Mouse (Mus musculus) left cerebral cortex, postnatal 10 days (tissue): ENCODE results near the gene A430078G23Rik. TPM values are rescaled to one million over a fixed set of nuclear protein-coding genes. Genes with fewer than 3 reads are reported as not detected.
"Not testable (repeated sequence)": the region's sequence is repeated elsewhere in the genome, so short reads cannot be mapped to it uniquely, and the experiment has no call there.

Experiments used
- DNase-seq, 2 experiments: peaks; one replicate each; pipeline ENCODE4 v3.0.0; 2021 to 2022; ENCODE audit warnings: low spot score in 2 of 2, mixed read lengths in 1 of 2; ENCODE audit errors: extremely low spot score in 1 of 2
- intact Hi-C: fragments of 180-260 bp; cut with DNase I; formaldehyde crosslinking; loops from one replicate; pipeline ENCODE4 v1.15.1; 2025
- total RNA-seq, 2 experiments: library from RNA; stranded (reverse); gene quantifications; 2 replicates each; pipeline ENCODE4 v1.2.3; 2021

The A430078G23Rik gene
- not detected for total RNA-seq

- DNase-seq = no peak
- intact Hi-C loops = no loop called here
Observed at GRCm38 (mm10) chr8:3353189-3353810, at the start of gene A430078G23Rik. A430078G23Rik (plus strand) TSS chr8:3353415.

DNA sequence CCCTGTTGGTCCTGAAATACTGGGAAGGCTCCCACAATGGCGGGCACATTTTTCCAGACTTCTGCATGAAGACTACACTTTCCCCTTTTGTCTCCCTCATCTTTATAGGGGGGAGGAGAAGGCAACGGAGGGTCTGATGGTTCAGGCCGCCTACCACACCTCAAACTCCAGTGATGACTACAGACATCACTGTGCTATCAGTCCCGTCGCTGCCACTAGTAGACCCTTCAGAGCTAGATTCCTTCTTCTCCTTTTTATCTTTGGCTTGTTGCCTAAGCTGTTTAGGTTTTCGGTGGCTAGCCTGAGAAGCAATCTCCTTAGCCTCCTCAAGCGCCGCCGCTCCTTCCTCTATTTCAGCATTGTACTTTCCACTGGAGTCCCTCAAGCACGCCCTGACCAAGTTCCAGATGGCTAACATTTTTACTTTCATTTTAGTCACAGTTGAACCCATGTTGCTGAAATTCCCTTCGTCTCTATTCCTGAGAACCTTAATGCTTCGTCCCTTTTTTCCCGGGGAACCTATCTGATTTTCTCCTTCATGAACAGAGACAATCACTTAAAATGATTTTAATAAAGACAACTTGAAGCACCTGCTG lies 44.9 kb upstream of the A430078G23Rik start:
- intact Hi-C loops, DNase-seq: not testable (repeated sequence)

DNA sequence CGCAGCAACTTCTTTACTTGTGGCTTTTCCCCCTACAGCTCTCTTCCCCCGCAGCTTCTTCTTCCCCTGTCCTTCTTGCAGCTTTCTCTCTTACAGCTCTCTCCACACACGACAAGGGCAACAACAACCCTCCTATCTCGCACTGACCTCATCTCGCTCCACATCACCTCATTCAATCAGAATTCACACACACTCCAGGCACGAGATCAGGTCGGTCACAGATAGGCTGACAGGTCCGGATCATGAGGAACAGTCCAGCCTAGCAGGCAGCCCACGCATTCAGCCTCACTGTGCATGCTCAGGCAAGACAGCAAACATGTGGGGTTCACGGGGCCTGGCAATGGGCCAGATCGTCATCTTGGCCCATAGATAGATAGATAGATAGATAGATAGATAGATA lies 43.6 kb upstream of the A430078G23Rik start:
- DNase-seq = peak in 1 of 2 experiments; percentile 41
- intact Hi-C loops = no loop called here

GRCm38 (mm10) chr8:3311482-3311881 lies 41.7 kb upstream of the A430078G23Rik start:
- intact Hi-C loops = no loop called here
- DNase-seq = no peak

DNA sequence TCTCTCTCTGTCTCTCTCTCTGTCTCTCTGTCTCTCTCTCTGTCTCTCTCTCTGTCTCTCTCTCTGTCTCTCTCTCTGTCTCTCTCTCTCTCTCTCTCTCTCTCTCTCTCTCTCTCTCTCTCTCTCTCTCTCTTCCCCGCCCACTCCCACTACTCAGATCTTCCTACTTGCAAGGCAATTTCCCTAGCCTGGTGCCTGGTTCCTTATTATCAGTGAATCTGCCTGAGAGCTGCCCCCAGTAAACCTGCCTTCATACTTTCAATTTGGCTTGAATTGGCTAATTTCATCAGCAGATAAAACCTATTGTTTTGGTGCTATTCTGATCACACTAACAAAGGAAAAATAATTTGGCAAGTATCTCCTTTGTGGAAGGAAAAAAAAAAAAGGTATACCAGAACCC lies 39.8 kb upstream of the A430078G23Rik start:
- DNase-seq, intact Hi-C loops: not testable (repeated sequence)

GRCm38 (mm10) chr8:3313843-3314242 lies 39.4 kb upstream of the A430078G23Rik start:
- intact Hi-C loops = no loop called here
- no peak for DNase-seq

DNA sequence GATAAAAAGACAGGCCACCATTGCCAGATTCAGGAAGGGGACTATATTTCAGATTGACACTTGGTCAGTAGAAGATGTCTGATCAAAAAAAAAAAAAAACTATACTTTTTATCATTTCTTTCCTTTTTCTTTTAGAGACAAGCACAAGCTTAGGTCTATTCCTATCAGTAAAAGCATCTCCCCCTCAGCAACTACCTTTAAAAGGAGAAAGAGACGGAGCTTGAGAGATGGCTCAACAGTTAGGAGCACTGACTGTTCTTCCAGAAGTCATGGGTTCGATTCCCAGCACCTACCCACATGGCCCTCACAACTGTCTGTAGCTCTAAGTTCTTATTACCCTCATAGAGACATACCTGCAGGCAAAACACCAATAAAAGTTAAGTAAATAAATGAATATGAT lies 38.9 kb upstream of the A430078G23Rik start:
- intact Hi-C loops = no loop called here

DNA sequence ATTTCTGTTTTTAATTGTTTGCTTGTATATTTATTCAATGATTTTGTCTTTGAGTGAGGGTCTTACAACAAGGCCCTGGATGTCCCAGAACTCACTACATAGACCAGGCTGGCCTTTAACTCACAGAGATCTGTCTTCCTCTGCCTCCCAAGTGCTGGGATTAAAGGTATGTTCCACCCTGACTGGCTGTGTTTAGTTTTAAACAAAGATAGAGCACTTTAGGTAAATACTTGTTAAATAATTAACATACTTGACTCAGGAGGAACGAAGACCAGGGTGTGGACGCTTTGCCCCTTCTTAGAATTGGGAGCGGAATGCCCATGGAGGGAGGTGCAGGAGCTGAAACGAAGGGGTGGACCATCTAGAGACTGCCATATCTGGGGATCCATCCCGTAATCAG lies 36.6 kb upstream of the A430078G23Rik start:
- intact Hi-C loops = no loop called here
- no peak for DNase-seq

More for the DNA sequence above, 38.9 kb upstream of the A430078G23Rik start:
- no peak for DNase-seq

DNA sequence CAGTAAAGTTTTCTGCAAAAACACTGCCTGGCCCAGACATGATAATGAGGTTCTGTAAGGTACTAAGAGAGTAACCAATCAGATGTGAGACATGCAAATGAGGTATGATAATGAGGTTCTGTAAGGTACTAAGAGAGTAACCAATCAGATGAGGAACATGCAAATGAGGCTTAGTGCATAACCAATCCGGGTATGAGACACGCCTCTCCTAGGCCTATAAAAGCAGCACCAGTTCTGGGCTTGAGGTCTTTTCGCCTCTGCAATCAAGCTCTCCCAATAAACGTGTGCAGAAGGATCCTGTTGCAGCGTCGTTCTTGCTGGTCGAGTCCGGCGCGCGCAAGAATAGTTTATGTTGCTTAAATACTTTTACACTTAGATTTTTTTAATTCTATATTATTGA lies 33.9 kb upstream of the A430078G23Rik start:
- intact Hi-C loops = not testable (repeated sequence)

DNA sequence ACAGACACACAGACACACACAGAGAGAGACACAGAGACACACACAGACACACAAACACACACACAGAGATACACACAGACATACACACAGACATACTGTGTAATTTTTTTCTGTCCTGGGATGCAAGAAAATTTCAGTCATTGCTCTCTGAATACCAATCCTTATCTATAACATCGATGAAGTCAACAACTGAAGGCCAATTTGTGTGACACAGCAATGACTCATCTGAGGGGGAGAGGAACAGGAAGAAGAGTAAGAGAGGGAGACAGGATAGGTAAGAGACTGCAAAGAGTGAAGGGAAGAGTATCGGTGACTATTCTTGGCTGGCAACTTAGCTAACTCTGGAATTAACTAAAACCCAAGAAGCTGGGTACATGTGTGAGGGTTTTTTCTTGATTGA lies 29.0 kb upstream of the A430078G23Rik start:
- intact Hi-C loops = no loop called here
- DNase-seq = no peak

More for the DNA sequence above, 33.9 kb upstream of the A430078G23Rik start:
- DNase-seq = not testable (repeated sequence)

DNA sequence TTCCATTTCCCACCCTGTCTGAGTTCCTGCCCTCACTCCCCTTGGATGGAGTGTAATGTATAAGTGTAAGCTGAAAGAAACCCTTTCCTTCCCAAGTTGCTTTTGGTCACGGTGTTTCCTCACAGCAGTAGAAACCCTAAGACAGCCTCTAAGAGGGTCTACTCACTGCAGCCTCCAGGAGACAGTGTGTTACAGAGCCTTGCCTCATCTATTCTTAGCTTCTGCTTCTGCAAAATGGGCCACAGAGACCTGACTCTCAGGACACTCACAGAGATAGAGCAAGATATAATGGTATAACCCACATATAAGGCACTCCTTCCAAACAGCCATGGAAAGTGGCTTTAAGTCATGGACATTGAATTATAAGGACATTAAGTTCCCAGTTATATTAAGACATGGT lies 26.2 kb upstream of the A430078G23Rik start:
- intact Hi-C loops = no loop called here
- no peak for DNase-seq

DNA sequence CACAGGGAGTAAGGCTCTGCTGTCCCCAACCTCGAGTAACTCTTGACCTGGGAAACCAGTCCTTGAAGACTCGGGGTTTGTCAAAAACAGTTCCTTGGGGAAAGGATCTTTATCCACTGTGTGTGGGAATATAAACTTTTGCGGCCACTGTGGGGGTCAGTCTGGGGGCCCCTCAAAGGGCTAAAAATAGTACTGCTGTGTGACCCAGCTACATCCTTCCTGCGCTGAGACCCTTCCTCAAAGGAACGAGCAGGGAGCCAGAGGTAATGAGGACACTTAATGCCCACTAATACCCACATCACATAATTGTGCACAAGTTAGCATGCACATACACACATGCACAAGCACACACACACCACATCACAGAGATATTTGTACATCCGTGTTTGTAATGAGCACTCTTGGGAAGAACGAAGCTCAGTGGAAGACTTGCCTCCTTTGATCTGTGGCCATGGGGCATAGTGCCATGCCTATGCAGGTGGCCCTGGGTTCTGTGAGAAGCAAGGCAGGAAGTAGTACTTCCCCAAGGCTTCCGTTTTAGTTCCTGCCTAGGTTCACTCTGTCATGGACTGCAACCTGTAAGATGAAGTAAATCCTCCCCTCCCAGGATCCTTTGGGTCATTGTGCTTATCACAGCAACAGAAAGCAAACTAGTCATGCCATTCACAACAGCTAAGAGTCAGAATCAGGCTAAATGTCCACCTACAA lies 25.5 kb upstream of the A430078G23Rik start:
- intact Hi-C loops = no loop called here
- DNase-seq = peak in 1 of 2 experiments; percentile 53

- peak in 1 of 2 experiments; percentile 33 for DNase-seq
- intact Hi-C loops = loop anchor here (10.0 kb wide), 1 partner anchor 146 kb away; no protein-coding TSS in a partner anchor
Observed at GRCm38 (mm10) chr8:3330662-3331061, 22.6 kb upstream of the A430078G23Rik start.

GRCm38 (mm10) chr8:3331692-3332091 lies 21.5 kb upstream of the A430078G23Rik start:
- intact Hi-C loops = loop anchor here (10.0 kb wide), 1 partner anchor 147 kb away; no protein-coding TSS in a partner anchor
- no peak for DNase-seq

DNA sequence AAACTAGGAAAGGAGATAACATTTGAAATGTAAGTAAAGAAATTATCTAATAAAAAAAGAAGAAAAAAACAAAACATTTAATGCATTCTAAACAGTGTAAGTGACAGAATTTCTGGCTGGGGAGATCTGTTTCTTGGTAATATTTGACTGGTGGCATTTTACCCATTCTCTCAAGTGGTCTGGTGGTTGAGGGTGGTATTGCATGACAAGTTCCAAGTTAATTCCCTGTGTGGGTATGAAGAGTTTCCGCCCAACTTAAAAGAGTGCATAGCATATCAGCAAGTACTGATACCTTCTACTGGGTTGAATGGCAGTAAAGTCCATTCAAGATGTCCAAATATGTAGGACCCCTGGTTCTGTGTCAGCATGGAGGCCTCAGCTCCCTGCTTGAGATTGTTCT lies 17.3 kb upstream of the A430078G23Rik start:
- intact Hi-C loops = loop anchor here (10.0 kb wide), 1 partner anchor 151 kb away; no protein-coding TSS in a partner anchor
- no peak for DNase-seq

DNA sequence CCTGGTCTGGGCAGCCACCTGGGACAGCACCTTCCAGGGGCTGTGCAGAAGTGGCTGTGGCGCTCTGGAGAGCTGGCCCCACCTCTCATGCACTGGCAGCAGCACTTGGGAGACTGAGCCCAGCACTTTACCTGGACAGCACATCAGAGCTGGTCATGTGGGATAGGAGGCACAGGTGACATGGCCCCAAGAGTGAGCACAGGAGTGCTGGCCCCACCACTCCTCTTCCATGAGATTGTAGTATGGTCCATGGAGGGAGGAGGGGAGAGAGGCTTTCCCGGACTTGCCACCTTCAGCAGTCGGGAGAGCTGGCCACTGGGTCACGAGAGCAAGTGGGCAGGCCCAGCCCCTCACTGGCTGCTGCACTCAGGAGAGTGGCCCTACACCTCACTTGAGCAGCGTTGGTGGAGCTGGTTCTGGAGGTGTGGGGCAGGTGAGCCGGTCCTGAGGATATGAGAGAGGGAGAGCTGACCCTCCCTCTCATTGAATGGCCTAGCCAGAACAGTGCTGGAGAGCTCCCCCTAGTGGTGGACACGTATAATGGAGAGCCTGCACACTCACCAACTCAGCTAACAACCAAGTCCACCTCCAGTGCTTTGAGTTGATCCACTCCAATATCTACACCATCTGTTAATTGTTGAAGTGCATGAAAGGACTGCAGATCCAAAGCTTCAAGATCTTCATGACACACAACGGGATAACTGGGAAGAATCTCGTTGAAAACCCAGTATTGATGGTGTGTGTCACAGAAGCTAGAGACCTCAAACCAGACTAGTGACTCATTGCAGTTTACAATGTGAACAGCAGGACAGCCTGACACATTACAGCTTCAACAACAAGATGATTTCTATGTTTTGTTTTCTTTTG lies 16.3 kb upstream of the A430078G23Rik start:
- peak in 1 of 2 experiments; percentile 60 for DNase-seq
- intact Hi-C loops = loop anchor here (10.0 kb wide), 1 partner anchor 152 kb away; no protein-coding TSS in a partner anchor

DNA sequence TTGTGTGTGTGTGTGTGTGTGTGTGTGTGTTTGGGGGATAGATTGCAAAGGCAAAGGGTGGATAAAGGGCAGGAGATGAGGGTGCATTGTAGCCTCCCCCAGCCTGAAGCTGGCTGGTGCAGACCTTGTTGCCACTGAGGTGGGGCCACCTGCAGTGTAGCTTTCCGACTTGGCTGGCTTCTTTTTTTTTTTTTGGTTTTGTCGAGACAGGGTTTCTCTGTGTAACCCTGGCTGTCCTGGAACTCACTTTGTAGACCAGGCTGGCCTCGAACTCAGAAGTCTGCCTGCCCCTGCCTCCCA lies 15.7 kb upstream of the A430078G23Rik start:
- intact Hi-C loops = loop anchor here (10.0 kb wide), 1 partner anchor 153 kb away; no protein-coding TSS in a partner anchor

GRCm38 (mm10) chr8:3337971-3338370 lies 15.2 kb upstream of the A430078G23Rik start:
- DNase-seq = no peak
- intact Hi-C loops = loop anchor here (10.0 kb wide), 1 partner anchor 153 kb away; no protein-coding TSS in a partner anchor

More for the DNA sequence above, 15.7 kb upstream of the A430078G23Rik start:
- DNase-seq = not testable (repeated sequence)

GRCm38 (mm10) chr8:3340711-3341110 lies 12.5 kb upstream of the A430078G23Rik start:
- DNase-seq, intact Hi-C loops: not testable (repeated sequence)
